In the genomic region with DNA sequence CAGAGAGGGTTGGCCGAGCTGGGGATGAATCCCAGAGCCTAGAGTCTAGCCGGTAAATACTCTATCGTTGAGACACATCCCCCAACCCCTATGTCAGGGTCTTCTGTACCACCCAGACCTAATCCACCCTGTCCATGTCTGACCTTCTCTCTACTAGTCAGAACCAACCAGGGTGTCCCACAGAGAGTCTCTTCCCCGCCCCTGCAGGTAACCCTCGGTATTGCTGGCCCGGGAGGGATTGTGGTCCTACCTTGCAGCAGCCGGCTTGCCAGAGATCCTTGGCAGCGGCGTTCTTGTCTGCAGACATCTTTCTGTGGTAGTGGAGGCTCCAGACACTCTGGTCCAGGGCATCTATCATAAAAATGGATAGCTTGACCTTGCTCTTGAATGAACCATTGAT, we compare ENCODE assay signal across 8 mouse cellular contexts. TPM values are rescaled to one million over a fixed set of nuclear protein-coding genes. Genes with fewer than 3 reads are reported as not detected.
DNase-seq lines count a peak whose midpoint lies in the region; ATAC-seq and TF ChIP-seq lines count a peak whose summit lies in the region.

No protein-coding gene starts in this region.

- peak; percentile 61 for TF ChIP-seq CTCF in hindbrain, postnatal 0 days (IDR thresholded peaks at IDR 0.05; ENCODE audit: low read depth)

- no peaks in the 10 kb centered on the region for H3K36me3 ChIP-seq in embryonic facial prominence, embryonic 10.5 days (replicated peaks)
- no peaks in the 10 kb centered on the region for H3K36me3 ChIP-seq in hindbrain, postnatal 0 days (ENCODE audit: insufficient read depth, low read length)
- no peaks in the 10 kb centered on the region for H3K36me3 ChIP-seq in liver, embryonic 12.5 days
- H3K36me3 ChIP-seq in neural tube, embryonic 13.5 days: no peaks in the 10 kb centered on the region

- no peak overlapping the region for H3K27ac ChIP-seq in embryonic facial prominence, embryonic 10.5 days (replicated peaks)
- no peak overlapping the region for H3K27ac ChIP-seq in hindbrain, postnatal 0 days
- no peak overlapping the region for H3K27ac ChIP-seq in liver, embryonic 12.5 days
- H3K27ac ChIP-seq in neural tube, embryonic 13.5 days (replicated peaks): no peak overlapping the region

- no peak overlapping the region for H3K9ac ChIP-seq in hindbrain, postnatal 0 days (replicated peaks; ENCODE audit: low read length)
- H3K9ac ChIP-seq in liver, embryonic 12.5 days: no peak overlapping the region
- no peak overlapping the region for H3K9ac ChIP-seq in neural tube, embryonic 13.5 days

- H3K9me3 ChIP-seq in embryonic facial prominence, embryonic 10.5 days: 0 out of 2 replicates have a peak, but pooled peaks cover 3% of the 10 kb centered on the region
- H3K9me3 ChIP-seq in hindbrain, postnatal 0 days (ENCODE audit: low read length): no peaks in the 10 kb centered on the region
- H3K9me3 ChIP-seq in liver, embryonic 12.5 days (replicated peaks): no peaks in the 10 kb centered on the region
- no peaks in the 10 kb centered on the region for H3K9me3 ChIP-seq in neural tube, embryonic 13.5 days

- peaks cover 23% of the 10 kb centered on the region for H3K4me1 ChIP-seq in embryonic facial prominence, embryonic 10.5 days
- H3K4me1 ChIP-seq in hindbrain, postnatal 0 days (ENCODE audit: insufficient read depth, low read length): no peaks in the 10 kb centered on the region
- H3K4me1 ChIP-seq in liver, embryonic 12.5 days: no peaks in the 10 kb centered on the region
- H3K4me1 ChIP-seq in neural tube, embryonic 13.5 days (replicated peaks): peaks cover 16% of the 10 kb centered on the region

- DNase-seq in ovary, postnatal 14 days (ENCODE audit: low spot score): peak; percentile 46
- DNase-seq in ovary, postnatal 10 days (ENCODE audit: low spot score): no peak
- peak; percentile 78 for DNase-seq in embryonic facial prominence, embryonic 10.5 days (ENCODE audit: low spot score)
- peak; percentile 59 for DNase-seq in hindbrain, postnatal 0 days (ENCODE audit: low spot score)
- peak; percentile 64 for DNase-seq in urinary bladder, postnatal 14 days (ENCODE audit: low spot score)
- DNase-seq in left cerebral cortex, adult 18-20 months (ENCODE audit: low spot score in 2 of 2): no peak

- H3K4me2 ChIP-seq in hindbrain, postnatal 0 days (ENCODE audit: low read depth, low read length): peak overlapping the region; percentile 35; the same call in 1 of the 2 replicates
- H3K4me2 ChIP-seq in liver, embryonic 12.5 days: no peak overlapping the region
- H3K4me2 ChIP-seq in neural tube, embryonic 13.5 days: peak overlapping the region; percentile 20

- peak overlapping the region; percentile 40 for H3K4me3 ChIP-seq in embryonic facial prominence, embryonic 10.5 days
- 0 out of 2 replicates have a peak overlapping the region, but pooled peaks have one; percentile 11 for H3K4me3 ChIP-seq in hindbrain, postnatal 0 days (ENCODE audit: low read length)
- 0 out of 2 replicates have a peak overlapping the region, but pooled peaks have one; percentile 8 for H3K4me3 ChIP-seq in liver, embryonic 12.5 days
- H3K4me3 ChIP-seq in neural tube, embryonic 13.5 days: no peak overlapping the region

- H3K27me3 ChIP-seq in embryonic facial prominence, embryonic 10.5 days (replicated peaks; ENCODE audit: low read depth, poor library complexity, severe bottlenecking): peaks cover 63% of the 10 kb centered on the region
- H3K27me3 ChIP-seq in hindbrain, postnatal 0 days (ENCODE audit: insufficient read depth, low read length): peaks cover 4% of the 10 kb centered on the region; the same call in 1 of the 2 replicates
- peaks cover 73% of the 10 kb centered on the region for H3K27me3 ChIP-seq in liver, embryonic 12.5 days (replicated peaks)
- peaks cover 39% of the 10 kb centered on the region for H3K27me3 ChIP-seq in neural tube, embryonic 13.5 days

- WGBS in embryonic facial prominence, embryonic 10.5 days: 17% methylated on average over 9 of the region's 9 CpGs
- WGBS in hindbrain, postnatal 0 days: 20% methylated on average over 9 of the region's 9 CpGs
- 16% methylated on average over 9 of the region's 9 CpGs for WGBS in liver, embryonic 12.5 days (ENCODE audit: insufficient replicate concordance)
- WGBS in neural tube, embryonic 13.5 days: 18% methylated on average over 9 of the region's 9 CpGs

- ATAC-seq in hindbrain, postnatal 0 days: no peak
- ATAC-seq in liver, embryonic 12.5 days: no peak
- no peak for ATAC-seq in neural tube, embryonic 13.5 days (ENCODE audit: low read depth)

RNA-seq across cellular contexts. Expression of a gene that starts 13.9 kb away (rescaled TPM):
- polyA plus RNA-seq in embryonic facial prominence, embryonic 10.5 days (2016; fragmentation: Nextera tagmentation; extraction: Ambion mirVana): 75.3 and 77.8 TPM in 2 replicates
- 132 and 137 TPM in 2 replicates for total RNA-seq in hindbrain, postnatal 0 days (2014; rRNA removed)
- polyA plus RNA-seq in hindbrain, postnatal 0 days (2015; fragmentation: Nextera tagmentation; extraction: Ambion mirVana): 81.1 and 86.3 TPM in 2 replicates
- 29.8 and 31.7 TPM in 2 replicates for polyA plus RNA-seq in liver, embryonic 12.5 days (2016; fragmentation: Nextera tagmentation; extraction: Ambion mirVana)
- polyA plus RNA-seq in neural tube, embryonic 13.5 days (2015; fragmentation: Nextera tagmentation; extraction: Ambion mirVana): 93.9 and 102 TPM in 2 replicates
- total RNA-seq in left cerebral cortex, adult 18-20 months (2021): 100 to 1,000 TPM; 104 to 116 TPM

Comparison
In these comparisons a context has a peak if more than half of its experiments do, and no peak if none do; other contexts are left out.
1. DNase-seq: peak in ovary, postnatal 14 days (single experiment), embryonic facial prominence, embryonic 10.5 days (single experiment), hindbrain, postnatal 0 days (single experiment) and urinary bladder, postnatal 14 days (single experiment); none in ovary, postnatal 10 days (single experiment) and left cerebral cortex, adult 18-20 months (0 of 2).